Comparison of ENCODE assay signal across 9 mouse cellular contexts in the genomic region with DNA sequence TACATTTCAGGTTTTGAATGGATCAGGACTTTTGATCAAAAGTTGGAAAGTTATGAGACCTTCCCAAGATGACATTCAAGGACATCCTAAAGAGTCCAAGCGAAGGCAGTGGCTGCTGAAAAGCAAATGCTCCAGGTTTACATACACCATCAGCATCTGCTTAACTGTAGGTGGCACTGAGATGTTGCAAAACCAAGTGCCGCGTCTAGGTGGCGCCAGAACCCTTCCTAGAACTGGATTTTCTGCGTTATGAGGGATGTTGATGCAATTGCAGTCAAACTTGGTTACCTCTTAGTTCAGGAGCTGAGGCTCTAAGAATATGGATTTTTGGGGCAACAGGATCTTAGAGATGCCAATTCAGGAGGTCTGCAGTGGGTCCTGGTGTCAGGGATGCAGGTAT. TPM values are rescaled to one million over a fixed set of nuclear protein-coding genes. Genes with fewer than 3 reads are reported as not detected.
DNase-seq lines count a peak whose midpoint lies in the region; ATAC-seq lines count a peak whose summit lies in the region.
"Had no signal": no experiment of that assay in that cellular context is flagged by ENCODE, and none has a peak within 500 bp of the region (broad histone marks: within the 10 kb centered on the region; RNA-seq: fewer than 3 reads in every experiment).

No protein-coding gene starts in this region.

- peak; percentile 72 for DNase-seq in 416B (ENCODE audit: low read depth)
- peak; percentile 69 to 93 for DNase-seq in adrenal gland, adult (ENCODE audit: inconsistent age in 2 of 2, low spot score in 1 of 2)
- DNase-seq in embryo, embryonic 10 days (ENCODE audit: low spot score) = peak; percentile 90
- peak; percentile 60 to 76 for DNase-seq in gastrocnemius, postnatal 36 days
- peak; percentile 22 for DNase-seq in liver, embryonic 13.5 days
- peak; percentile 20 for DNase-seq in testis, postnatal 14 days (ENCODE audit: low spot score)

- H3K4me1 ChIP-seq in kidney, embryonic 16.5 days (ENCODE audit: insufficient read depth, low read length) = no peaks in the 10 kb centered on the region
- H3K4me1 ChIP-seq in liver, embryonic 13.5 days (replicated peaks) = no peaks in the 10 kb centered on the region
- H3K4me1 ChIP-seq in neural tube, embryonic 13.5 days (replicated peaks) = no peaks in the 10 kb centered on the region
- H3K4me1 ChIP-seq: embryonic facial prominence, embryonic 15.5 days had no signal

- H3K9me3 ChIP-seq in kidney, embryonic 16.5 days (ENCODE audit: low read length) = no peaks in the 10 kb centered on the region
- no peaks in the 10 kb centered on the region for H3K9me3 ChIP-seq in liver, embryonic 13.5 days (replicated peaks)
- H3K9me3 ChIP-seq in neural tube, embryonic 13.5 days = no peaks in the 10 kb centered on the region
- H3K9me3 ChIP-seq: embryonic facial prominence, embryonic 15.5 days had no signal

- H3K36me3 ChIP-seq in kidney, embryonic 16.5 days (ENCODE audit: insufficient read depth, low read length) = no peaks in the 10 kb centered on the region
- H3K36me3 ChIP-seq in liver, embryonic 13.5 days = no peaks in the 10 kb centered on the region
- no peaks in the 10 kb centered on the region for H3K36me3 ChIP-seq in neural tube, embryonic 13.5 days
- H3K36me3 ChIP-seq: embryonic facial prominence, embryonic 15.5 days had no signal

- intact Hi-C loops in gastrocnemius, postnatal 36 days (cut with DNase I) = loop anchor here (5.0 kb wide), 2 partner anchors 1118 to 1138 kb away; no protein-coding TSS in a partner anchor

- no peak overlapping the region for H3K4me2 ChIP-seq in kidney, embryonic 16.5 days (replicated peaks; ENCODE audit: low read depth, low read length)
- no peak overlapping the region for H3K4me2 ChIP-seq in liver, embryonic 13.5 days
- no peak overlapping the region for H3K4me2 ChIP-seq in neural tube, embryonic 13.5 days
- H3K4me2 ChIP-seq: embryonic facial prominence, embryonic 15.5 days had no signal

- H3K9ac ChIP-seq in kidney, embryonic 16.5 days (replicated peaks; ENCODE audit: low read length) = no peak overlapping the region
- no peak overlapping the region for H3K9ac ChIP-seq in liver, embryonic 13.5 days
- H3K9ac ChIP-seq in neural tube, embryonic 13.5 days = no peak overlapping the region
- H3K9ac ChIP-seq: embryonic facial prominence, embryonic 15.5 days had no signal

- WGBS in kidney, embryonic 16.5 days = 13% methylated on average over 5 of the region's 5 CpGs
- 9% methylated on average over 5 of the region's 5 CpGs for WGBS in liver, embryonic 13.5 days (ENCODE audit: insufficient replicate concordance)
- 10% methylated on average over 5 of the region's 5 CpGs for WGBS in neural tube, embryonic 13.5 days

- H3K27ac ChIP-seq in kidney, embryonic 16.5 days (ENCODE audit: low read length) = no peak overlapping the region
- no peak overlapping the region for H3K27ac ChIP-seq in liver, embryonic 13.5 days
- no peak overlapping the region for H3K27ac ChIP-seq in neural tube, embryonic 13.5 days (replicated peaks)
- H3K27ac ChIP-seq: embryonic facial prominence, embryonic 15.5 days had no signal

- H3K27me3 ChIP-seq in kidney, embryonic 16.5 days (ENCODE audit: insufficient read depth, low read length) = no peaks in the 10 kb centered on the region
- no peaks in the 10 kb centered on the region for H3K27me3 ChIP-seq in liver, embryonic 13.5 days
- H3K27me3 ChIP-seq in neural tube, embryonic 13.5 days = no peaks in the 10 kb centered on the region
- H3K27me3 ChIP-seq: embryonic facial prominence, embryonic 15.5 days had no signal

- ATAC-seq in kidney, embryonic 16.5 days (ENCODE audit: low FRiP score, low TSS enrichment) = peak; percentile 42; the same call in 1 of the 2 replicates
- no peak for ATAC-seq in liver, embryonic 13.5 days (ENCODE audit: low read depth)
- peak; percentile 75; the same call in 1 of the 2 replicates for ATAC-seq in neural tube, embryonic 13.5 days (ENCODE audit: low read depth)

- no peak overlapping the region for H3K4me3 ChIP-seq in kidney, embryonic 16.5 days (ENCODE audit: low read length)
- no peak overlapping the region for H3K4me3 ChIP-seq in liver, embryonic 13.5 days (replicated peaks)
- no peak overlapping the region for H3K4me3 ChIP-seq in neural tube, embryonic 13.5 days
- H3K4me3 ChIP-seq: embryonic facial prominence, embryonic 15.5 days had no signal

RNA-seq across cellular contexts. Expression of a gene that starts 58.0 kb away (rescaled TPM):
- 10 to 100 TPM; 37.0 to 37.4 TPM for total RNA-seq in gastrocnemius, postnatal 36 days (2021)
- 33.6 and 34.6 TPM in 2 replicates for polyA plus RNA-seq in kidney, embryonic 16.5 days (2015; fragmentation: Nextera tagmentation; extraction: Ambion mirVana)
- 26.7 and 35.1 TPM in 2 replicates for polyA plus RNA-seq in liver, embryonic 13.5 days (2015; fragmentation: Nextera tagmentation; extraction: Ambion mirVana)
- 26.9 and 31.1 TPM in 2 replicates for polyA plus RNA-seq in neural tube, embryonic 13.5 days (2015; fragmentation: Nextera tagmentation; extraction: Ambion mirVana)

Comparison
In these comparisons a context has a peak if more than half of its experiments do, and no peak if none do; other contexts are left out.
1. DNase-seq: peak in every context shown above with its lines; median percentile 90 in embryo, embryonic 10 days; 81 in adrenal gland, adult; 72 in 416B; 68 in gastrocnemius, postnatal 36 days; 22 in liver, embryonic 13.5 days; 20 in testis, postnatal 14 days.